Mouse (Mus musculus): ENCODE data around the gene Mapk6.
A peak's percentile ranks its signal among the peaks of the same experiment; 100 is the strongest.
"Not testable (repeated sequence)": the region's sequence is repeated elsewhere in the genome, so short reads cannot be mapped to it uniquely, and the experiment has no call there.

The Mapk6 gene

DNA sequence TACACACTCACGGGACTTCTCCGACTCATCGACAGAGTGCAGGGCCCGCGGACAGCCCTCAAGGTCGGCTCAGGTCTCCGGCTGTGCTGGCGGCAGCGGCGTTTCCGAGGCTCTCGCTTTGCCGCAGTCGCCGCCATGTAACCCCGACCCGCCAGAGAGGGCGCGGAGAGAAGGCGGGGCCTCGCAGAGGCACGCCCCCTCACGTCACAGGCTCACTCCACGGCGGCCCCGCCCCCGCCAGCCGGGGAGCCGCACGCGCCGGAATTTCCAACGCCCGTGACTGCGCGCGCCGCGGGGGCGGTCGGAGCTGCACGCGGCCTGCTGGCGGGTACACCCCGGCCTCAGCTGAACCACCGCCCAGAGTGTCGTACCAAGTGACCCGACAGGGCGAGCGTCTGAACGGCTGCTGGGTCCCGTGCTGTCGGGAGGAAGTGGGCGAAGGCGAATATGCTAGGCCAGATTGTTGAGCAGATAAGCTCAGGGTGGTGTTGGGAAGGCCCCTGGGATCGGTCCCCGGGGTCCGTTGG is at the start of gene Mapk6:
Mapk6 (minus strand) TSS at position 154 of the 527 bp plus-strand sequence.
- DNase-seq (ENCODE audit: low read depth, low spot score), result peak; percentile 95

DNA sequence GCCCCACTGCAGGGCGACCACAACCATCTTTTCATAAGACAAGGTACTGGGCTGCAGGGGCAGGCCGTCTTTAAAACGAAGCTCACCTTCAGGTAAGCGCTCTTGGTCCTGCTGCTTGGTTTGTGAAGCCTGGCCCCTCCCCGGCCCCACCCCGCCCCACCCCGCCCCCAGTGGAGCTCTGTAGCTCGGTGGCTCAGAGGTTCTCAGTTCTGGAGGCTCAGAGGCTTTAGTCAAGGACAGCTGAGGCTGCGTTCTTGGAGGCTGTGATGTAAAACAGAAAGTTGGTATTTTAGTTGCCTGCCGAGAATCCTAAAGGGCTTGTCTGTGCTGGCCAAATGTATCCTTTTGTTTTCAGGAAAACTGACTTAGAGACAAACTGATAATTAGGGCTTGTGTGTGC is 45.9 kb upstream of the Mapk6 start:
- no peak for DNase-seq (ENCODE audit: low read depth, low spot score)

- no peak for DNase-seq (ENCODE audit: low read depth, low spot score)
Observed at GRCm38 (mm10) chr9:75453994-75454393, 44.2 kb upstream of the Mapk6 start.

GRCm38 (mm10) chr9:75448021-75448420 is 38.2 kb upstream of the Mapk6 start:
- no peak for DNase-seq (ENCODE audit: low read depth, low spot score)

GRCm38 (mm10) chr9:75446574-75446973 is 36.8 kb upstream of the Mapk6 start:
- not testable (repeated sequence) for DNase-seq (ENCODE audit: low read depth, low spot score)

GRCm38 (mm10) chr9:75444981-75445380 is 35.2 kb upstream of the Mapk6 start:
- no peak for DNase-seq (ENCODE audit: low read depth, low spot score)

GRCm38 (mm10) chr9:75441691-75442131 is 31.9 kb upstream of the Mapk6 start:
- no peak for DNase-seq (ENCODE audit: low read depth, low spot score)

- DNase-seq (ENCODE audit: low read depth, low spot score), result peak; percentile 88
Observed at GRCm38 (mm10) chr9:75440796-75441666, 31.2 kb upstream of the Mapk6 start, which contains the start of gene Leo1. TSS of gene Leo1 (plus strand) at chr9:75441524.

- DNase-seq (ENCODE audit: low read depth, low spot score), result no peak
Observed at GRCm38 (mm10) chr9:75437653-75438385, 28.0 kb upstream of the Mapk6 start.

GRCm38 (mm10) chr9:75435918-75436317 is 26.1 kb upstream of the Mapk6 start:
- DNase-seq (ENCODE audit: low read depth, low spot score), result peak; percentile 92

GRCm38 (mm10) chr9:75435291-75435690 is 25.5 kb upstream of the Mapk6 start:
- no peak for DNase-seq (ENCODE audit: low read depth, low spot score)

DNA sequence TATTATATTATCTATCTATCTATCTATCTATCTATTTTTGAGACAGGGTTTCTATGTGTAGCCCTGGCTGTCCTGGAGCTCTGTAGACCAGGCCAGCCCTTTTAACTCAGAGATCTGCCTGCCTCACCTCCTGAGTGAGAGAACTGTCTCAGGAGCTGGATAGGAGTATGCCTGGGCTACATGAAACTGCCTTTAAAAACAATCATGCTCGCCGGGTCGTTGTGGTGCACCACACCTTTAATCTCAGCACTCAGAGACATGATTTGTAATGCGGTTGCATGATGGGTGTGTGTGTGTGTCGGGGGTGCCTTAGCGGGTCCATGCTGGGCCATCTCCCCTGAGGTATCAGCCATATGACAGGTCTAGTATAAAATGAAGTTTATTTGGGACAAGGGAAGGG is 25.1 kb upstream of the Mapk6 start:
- no peak for DNase-seq (ENCODE audit: low read depth, low spot score)

DNA sequence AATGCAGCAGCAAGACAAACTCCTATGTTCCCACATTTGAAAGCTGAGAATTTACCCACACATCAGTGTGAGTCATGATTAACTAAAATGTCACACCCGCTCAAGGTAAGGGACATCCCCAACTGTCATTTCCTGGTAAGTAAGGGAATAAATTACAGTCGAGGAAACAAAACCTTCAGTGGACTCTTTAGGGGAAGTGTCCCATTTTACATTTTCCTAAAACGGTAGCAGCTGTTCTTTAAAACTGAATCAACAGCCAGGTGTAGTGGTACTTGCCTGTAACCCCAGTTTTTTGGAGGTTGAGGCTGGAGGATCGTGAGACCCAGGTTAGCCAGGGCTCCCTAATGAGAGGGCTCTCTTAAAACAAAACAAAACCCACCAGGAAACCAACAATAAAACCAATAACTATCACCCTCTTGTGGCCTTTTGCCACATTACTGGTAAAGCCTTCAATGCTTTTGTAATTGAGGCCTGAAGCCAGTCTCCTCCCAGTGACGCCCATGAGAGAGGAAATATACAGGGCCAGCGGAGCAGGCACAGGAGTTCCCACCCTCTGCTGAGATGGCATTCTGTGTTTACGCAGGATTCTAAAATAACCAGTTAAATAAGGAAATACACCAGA is 24.5 kb upstream of the Mapk6 start:
- DNase-seq (ENCODE audit: low read depth, low spot score), result peak; percentile 61

DNA sequence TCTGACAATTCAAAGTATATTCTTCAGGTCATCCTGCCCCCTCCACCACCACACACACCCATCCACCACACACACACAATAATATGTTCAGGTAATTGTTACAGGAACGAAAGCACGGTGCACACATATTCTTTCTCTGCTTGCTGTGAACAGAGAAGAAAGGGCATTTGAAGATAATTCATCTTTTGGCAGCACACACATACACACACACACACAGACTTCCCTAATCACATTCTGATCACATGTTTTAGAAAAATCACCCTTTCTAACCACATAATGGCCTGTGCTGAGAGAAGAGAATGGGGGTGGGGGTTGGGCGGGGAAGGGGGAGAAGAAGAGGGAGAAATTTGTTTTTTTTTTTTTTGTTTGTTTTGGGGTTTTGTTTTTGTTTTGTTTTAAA is 22.9 kb upstream of the Mapk6 start:
- DNase-seq (ENCODE audit: low read depth, low spot score), result no peak

GRCm38 (mm10) chr9:75430822-75431621 is 21.2 kb upstream of the Mapk6 start:
- no peak for DNase-seq (ENCODE audit: low read depth, low spot score)

- no peak for DNase-seq (ENCODE audit: low read depth, low spot score)
Observed at GRCm38 (mm10) chr9:75429657-75430056, 19.9 kb upstream of the Mapk6 start.

DNA sequence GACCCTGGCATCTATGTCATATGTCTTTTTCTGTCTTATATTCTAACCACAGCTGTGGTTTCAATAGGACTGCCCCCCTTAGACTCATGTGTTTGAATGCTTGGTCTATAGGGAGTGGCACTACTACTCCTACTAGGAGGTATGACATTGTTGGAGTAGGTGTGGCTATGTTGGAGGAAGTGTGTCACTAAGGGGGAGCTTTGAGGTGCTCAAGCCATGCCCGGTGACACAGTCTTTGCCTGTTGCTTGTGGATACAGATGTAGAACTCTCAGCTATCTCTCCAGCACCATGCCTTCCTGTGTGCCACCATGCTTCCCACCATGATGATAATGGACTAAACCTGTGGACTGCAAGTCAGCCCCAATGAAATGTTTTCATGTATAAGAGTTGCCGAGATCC is 19.2 kb upstream of the Mapk6 start:
- no peak for DNase-seq (ENCODE audit: low read depth, low spot score)

GRCm38 (mm10) chr9:75428274-75428600 is 18.4 kb upstream of the Mapk6 start:
- DNase-seq (ENCODE audit: low read depth, low spot score), result no peak

DNA sequence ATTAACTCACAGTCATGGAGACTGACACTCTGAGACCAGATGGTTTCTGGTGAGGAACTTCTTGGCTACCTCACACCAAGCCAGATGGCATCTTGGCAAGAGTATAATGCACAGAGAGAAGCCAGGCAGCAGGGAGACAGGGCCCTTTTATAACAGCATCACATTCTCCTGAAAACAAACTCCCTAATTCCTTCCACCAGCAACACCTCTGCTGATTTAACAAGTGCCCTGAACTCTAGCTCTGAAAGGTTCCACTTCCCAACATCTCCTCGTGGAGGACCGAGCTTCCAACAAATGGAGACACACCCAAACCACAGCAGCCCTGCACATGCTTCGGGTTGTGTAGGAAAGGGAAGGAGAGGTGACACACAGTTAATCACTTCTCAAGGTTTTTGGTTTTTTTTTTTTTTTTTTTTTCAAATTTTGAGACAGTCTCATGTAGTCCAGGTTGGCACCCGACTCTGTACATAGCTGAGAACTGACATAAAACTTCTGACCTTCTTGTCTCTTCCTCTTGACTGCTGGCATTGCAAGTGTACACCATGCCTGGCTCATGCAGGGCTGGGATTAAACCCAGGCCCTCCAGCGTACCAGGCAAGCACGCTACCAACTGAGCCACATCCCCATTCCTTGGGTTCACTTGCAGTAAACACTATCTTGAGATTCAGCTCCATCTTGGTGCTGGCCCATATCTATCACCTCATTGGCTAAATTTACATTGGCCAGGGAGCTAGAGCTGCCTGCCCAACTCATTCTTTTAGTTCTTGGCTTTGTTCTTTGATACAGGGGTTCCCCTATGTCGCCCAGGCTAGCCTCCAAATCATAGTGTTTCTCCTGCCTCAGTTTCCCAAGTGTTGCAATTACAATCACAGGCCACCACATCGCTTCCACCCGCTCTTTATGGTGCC is 17.8 kb upstream of the Mapk6 start:
- no peak for DNase-seq (ENCODE audit: low read depth, low spot score)

DNA sequence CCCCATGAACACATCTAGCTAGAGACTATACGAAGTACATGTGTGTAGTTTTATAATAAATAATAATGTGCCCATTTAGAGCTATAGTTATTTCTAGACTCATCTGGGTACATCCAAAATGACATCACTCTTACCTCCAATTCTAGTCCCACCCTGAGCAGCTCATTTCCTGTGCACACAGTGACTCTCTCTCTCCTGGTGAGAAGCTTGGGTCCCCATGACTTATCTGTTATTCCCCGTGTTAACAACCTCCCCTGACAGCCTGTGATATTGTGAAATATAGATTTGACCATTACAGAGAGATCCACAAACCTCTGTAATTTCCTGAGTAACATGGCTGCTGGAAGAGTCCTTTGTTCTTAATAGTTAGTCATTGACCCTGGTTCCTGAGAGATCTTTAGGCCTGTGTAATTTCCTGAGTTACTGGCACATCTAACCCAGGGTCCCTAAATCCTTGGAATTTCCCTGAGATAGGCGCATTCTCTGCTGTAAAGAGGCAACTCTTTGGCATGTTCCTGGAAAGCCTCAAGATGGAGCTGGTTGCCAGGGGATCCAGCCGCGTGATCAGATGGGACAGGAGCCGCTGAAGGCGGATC is 16.1 kb upstream of the Mapk6 start:
- DNase-seq (ENCODE audit: low read depth, low spot score), result no peak
